Mouse (Mus musculus) kidney, embryonic 15.5 days (tissue): Measurements from ENCODE around the gene Hist1h2bp. TPM values are rescaled to one million over a fixed set of nuclear protein-coding genes. Genes with fewer than 3 reads are reported as not detected.
"Not testable (repeated sequence)": the region's sequence is repeated elsewhere in the genome, so short reads cannot be mapped to it uniquely, and the experiment has no call there.

ENCODE experiments used
- ATAC-seq: fragments of 200-750 bp; cut with Nextera tagmentation; replicated peaks from 2 replicates; pipeline ENCODE4 v1.8.0; 2017; ENCODE audit warnings: moderate TSS enrichment; ENCODE audit not compliant: low FRiP score
- H3K27ac ChIP-seq: fragments of 300-500 bp; sonication (generic); 2 replicates; pipeline ENCODE4 v1.5.1; 2015; ENCODE audit warnings: mild to moderate bottlenecking, inconsistent platforms
- H3K27me3 ChIP-seq: fragments of 300-500 bp; sonication (generic); 2 replicates; pipeline ENCODE4 v1.6.1; 2015; ENCODE audit warnings: inconsistent platforms
- H3K36me3 ChIP-seq: fragments of 300-500 bp; sonication (generic); 2 replicates; pipeline ENCODE4 v1.6.1; 2015; ENCODE audit warnings: inconsistent platforms
- H3K4me1 ChIP-seq: fragments of 300-500 bp; sonication (generic); 2 replicates; pipeline ENCODE4 v1.6.1; 2015; ENCODE audit warnings: inconsistent platforms
- H3K4me2 ChIP-seq: fragments of 300-500 bp; sonication (generic); 2 replicates; pipeline ENCODE4 v1.6.1; 2015; ENCODE audit warnings: moderate library complexity, mild to moderate bottlenecking, inconsistent platforms
- H3K4me3 ChIP-seq: fragments of 300-500 bp; sonication (generic); replicated peaks from 2 replicates; pipeline ENCODE4 v1.5.1; 2015; ENCODE audit warnings: mild to moderate bottlenecking, inconsistent platforms
- H3K9ac ChIP-seq: fragments of 300-500 bp; sonication (generic); 2 replicates; pipeline ENCODE4 v1.6.1; 2015; ENCODE audit warnings: mild to moderate bottlenecking, inconsistent platforms
- H3K9me3 ChIP-seq: fragments of 300-500 bp; sonication (generic); replicated peaks from 2 replicates; pipeline ENCODE4 v1.6.1; 2016; ENCODE audit warnings: inconsistent platforms
- WGBS: fragments of 180-500 bp; shearing (Covaris S2); methylation state at CpG from one replicate; pipeline ENCODE4 v1.1.7; 2015; ENCODE audit warnings: mixed read lengths; 5-methylcytosine and 5-hydroxymethylcytosine counted together
- polyA plus RNA-seq: library from polyadenylated mRNA; unstranded; fragments of >200 nt; fragmentation: Nextera tagmentation; extraction: Ambion mirVana; gene quantifications from 2 replicates; pipeline ENCODE4 v1.2.1, GENCODE M21; 2015

Gene Hist1h2bp
- 1.8 and 3.8 TPM in 2 replicates for polyA plus RNA-seq

DNA sequence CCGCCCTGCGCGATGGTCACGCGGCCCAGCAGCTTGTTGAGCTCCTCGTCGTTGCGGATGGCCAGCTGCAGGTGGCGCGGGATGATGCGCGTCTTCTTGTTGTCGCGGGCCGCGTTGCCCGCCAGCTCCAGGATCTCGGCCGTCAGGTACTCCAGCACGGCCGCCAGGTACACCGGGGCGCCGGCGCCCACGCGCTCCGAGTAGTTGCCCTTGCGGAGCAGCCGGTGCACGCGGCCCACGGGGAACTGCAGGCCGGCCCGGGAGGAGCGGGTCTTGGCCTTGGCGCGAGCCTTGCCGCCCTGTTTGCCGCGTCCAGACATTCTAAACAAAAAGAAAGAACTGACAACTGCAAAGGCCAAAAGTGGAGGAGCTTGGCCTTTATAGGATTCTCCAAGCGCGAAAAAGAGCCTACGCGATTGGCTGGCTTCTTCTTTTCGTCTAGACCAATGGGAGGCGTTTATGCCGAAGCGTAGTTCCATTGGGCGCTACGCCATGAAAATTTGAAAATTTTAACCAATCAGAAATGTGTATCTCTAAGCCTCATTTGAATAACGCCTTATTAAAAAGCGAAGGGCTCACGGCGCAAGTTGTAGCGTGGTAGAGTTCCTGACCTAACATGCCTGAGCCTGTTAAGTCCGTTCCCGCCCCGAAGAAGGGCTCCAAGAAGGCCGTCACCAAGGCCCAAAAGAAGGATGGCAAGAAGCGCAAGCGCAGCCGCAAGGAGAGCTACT, at the start of gene Hist1h2bp, which contains the start of gene Hist1h2an:
Gene Hist1h2bp (plus strand): TSS at position 563 of the 731 bp plus-strand sequence.
Gene Hist1h2an (minus strand): TSS at position 320 of the 731 bp plus-strand sequence.
- Histone ChIP-seq H3K4me1 (peaks cover 40% of the 10 kb centered on the region), H3K4me2 (peak within 1 kb of the TSS; percentile 57), H3K4me3 (peak within 1 kb of the TSS; percentile 43), H3K27ac (peak within 1 kb of the TSS; percentile 92), H3K9ac (peak within 1 kb of the TSS; percentile 48)
- H3K27me3 ChIP-seq, H3K9me3 ChIP-seq, H3K36me3 ChIP-seq: not testable (repeated sequence)
- under 1% methylated on average over 40 of the region's 63 CpGs for WGBS
- ATAC-seq: peak; percentile 96

DNA sequence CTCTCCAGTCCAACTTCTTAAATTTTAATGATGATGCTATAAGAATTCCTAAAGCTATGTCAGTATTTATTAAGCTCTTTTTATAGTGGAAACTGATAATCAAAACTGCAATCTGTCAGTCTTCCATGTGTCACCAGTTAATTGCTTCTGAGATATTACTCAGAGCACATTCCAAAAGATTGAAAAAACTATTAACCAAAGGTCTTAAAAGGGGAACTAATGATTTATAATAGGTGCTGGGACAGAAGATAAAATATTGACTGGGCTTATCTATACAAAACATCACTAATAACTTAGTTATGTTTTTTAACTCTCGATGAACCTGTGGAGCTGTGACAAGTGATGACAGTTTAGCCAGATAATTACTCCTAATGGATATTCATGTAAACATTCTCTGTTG, 42.3 kb upstream of the Hist1h2bp start:
- H3K27ac ChIP-seq: no peak overlapping the region
- H3K36me3 ChIP-seq: no peaks in the 10 kb centered on the region
- WGBS: 62% methylated on average over 1 of the region's 1 CpGs
- no peak overlapping the region for H3K9ac ChIP-seq
- H3K4me2 ChIP-seq: no peak overlapping the region
- no peak overlapping the region for H3K4me3 ChIP-seq
- peaks cover 16% of the 10 kb centered on the region for H3K4me1 ChIP-seq
- H3K27me3 ChIP-seq: no peaks in the 10 kb centered on the region
- no peaks in the 10 kb centered on the region for H3K9me3 ChIP-seq
- ATAC-seq: no peak

DNA sequence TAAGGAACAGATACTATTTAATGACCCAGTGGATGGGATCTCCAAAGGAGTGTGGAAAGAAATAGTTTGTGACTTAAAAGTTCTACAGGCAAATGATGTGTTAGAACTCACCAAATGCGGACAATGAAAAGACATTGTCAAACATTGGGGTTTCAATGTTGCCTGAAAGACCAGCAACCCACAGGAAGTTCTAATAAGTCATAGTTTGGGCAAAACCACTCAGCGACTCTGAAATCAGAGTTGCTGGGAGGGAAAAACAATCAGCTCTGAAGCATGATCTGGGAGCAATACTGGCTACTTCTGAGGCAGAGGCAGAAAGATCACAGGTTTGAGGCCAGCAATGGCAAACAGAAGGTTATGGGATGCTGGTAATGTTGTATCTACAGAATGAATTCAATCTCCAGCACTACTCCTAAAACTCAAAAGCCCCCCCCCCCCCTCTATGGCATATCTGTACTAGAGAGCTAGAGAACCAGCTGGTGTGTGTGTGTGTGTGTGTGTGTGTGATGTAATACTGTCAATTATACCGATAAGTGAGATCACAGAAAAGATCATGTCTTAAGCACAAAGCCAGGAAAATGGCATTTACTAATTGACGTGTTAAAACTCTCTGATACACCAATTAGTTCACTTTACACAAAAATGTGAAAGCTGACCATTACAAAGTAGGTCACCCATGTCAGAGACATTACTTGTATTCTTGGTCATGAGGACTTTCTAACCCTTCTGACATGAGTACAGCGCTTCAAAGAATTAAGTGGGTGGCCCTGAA, 37.7 kb upstream of the Hist1h2bp start:
- Histone ChIP-seq H3K9me3 (no peaks in the 10 kb centered on the region), H3K4me2 (peak overlapping the region; percentile 61), H3K9ac (peak overlapping the region; percentile 55), H3K4me1 (peaks cover 27% of the 10 kb centered on the region), H3K27me3 (no peaks in the 10 kb centered on the region), H3K4me3 (peak overlapping the region; percentile 54), H3K27ac (peak overlapping the region; percentile 98), H3K36me3 (no peaks in the 10 kb centered on the region)
- WGBS: 3% methylated on average over 5 of the region's 5 CpGs
- no peak for ATAC-seq

GRCm38 (mm10) chr13:21750159-21751017, 36.9 kb upstream of the Hist1h2bp start, which contains the start of gene Hist1h4k:
Hist1h4k (minus strand) TSS chr13:21750505.
- H3K4me2 ChIP-seq: peak within 1 kb of the TSS; percentile 61
- H3K9ac ChIP-seq: peak within 1 kb of the TSS; percentile 55
- H3K27ac ChIP-seq: peak within 1 kb of the TSS; percentile 98
- not testable (repeated sequence) for H3K27me3 ChIP-seq, H3K36me3 ChIP-seq, H3K9me3 ChIP-seq
- peak within 1 kb of the TSS; percentile 54 for H3K4me3 ChIP-seq
- peak; percentile 87 for ATAC-seq
- under 1% methylated on average over 46 of the region's 56 CpGs for WGBS
- peaks cover 27% of the 10 kb centered on the region for H3K4me1 ChIP-seq

GRCm38 (mm10) chr13:21751417-21751816, 35.8 kb upstream of the Hist1h2bp start:
- peak overlapping the region; percentile 97; the same call in 1 of the 2 replicates for H3K27ac ChIP-seq
- no peak for ATAC-seq
- H3K4me2 ChIP-seq: no peak overlapping the region
- no peak overlapping the region for H3K9ac ChIP-seq
- peaks cover 27% of the 10 kb centered on the region for H3K4me1 ChIP-seq
- no peaks in the 10 kb centered on the region for H3K27me3 ChIP-seq
- H3K4me3 ChIP-seq: no peak overlapping the region
- no peaks in the 10 kb centered on the region for H3K36me3 ChIP-seq
- no peaks in the 10 kb centered on the region for H3K9me3 ChIP-seq

DNA sequence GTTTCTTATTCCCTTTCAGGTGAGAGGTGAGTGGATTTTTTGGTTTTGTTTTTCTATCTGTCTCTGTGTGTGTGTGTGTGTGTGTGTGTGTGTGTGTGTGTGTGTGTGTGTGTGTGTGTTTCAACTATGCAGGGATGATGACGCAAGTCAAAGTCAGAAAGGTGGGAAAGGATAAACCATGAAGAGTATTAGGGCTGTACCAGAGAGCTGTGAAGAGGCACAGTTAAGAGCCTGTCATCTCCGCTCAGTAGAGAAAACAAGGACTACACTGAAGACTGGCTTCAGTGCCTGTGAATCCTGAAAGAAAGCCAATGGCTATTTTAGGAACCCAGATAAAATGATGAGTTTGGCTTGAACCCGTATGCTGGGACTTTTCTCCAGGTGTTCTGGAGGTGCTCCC, 35.4 kb upstream of the Hist1h2bp start:
- ATAC-seq: no peak
- H3K36me3 ChIP-seq: no peaks in the 10 kb centered on the region
- H3K27me3 ChIP-seq: no peaks in the 10 kb centered on the region
- H3K9ac ChIP-seq: no peak overlapping the region
- no peaks in the 10 kb centered on the region for H3K9me3 ChIP-seq
- peak overlapping the region; percentile 69; the same call in 1 of the 2 replicates for H3K4me2 ChIP-seq
- WGBS: 79% methylated on average over 3 of the region's 3 CpGs
- no peak overlapping the region for H3K4me3 ChIP-seq
- peak overlapping the region; percentile 97 for H3K27ac ChIP-seq
- H3K4me1 ChIP-seq: peaks cover 27% of the 10 kb centered on the region

- Histone ChIP-seq H3K4me1 (peaks cover 25% of the 10 kb centered on the region), H3K4me2 (peak overlapping the region; percentile 69), H3K27me3 (no peaks in the 10 kb centered on the region), H3K4me3 (no peak overlapping the region; the same call in none of the 2 replicates), H3K36me3 (no peaks in the 10 kb centered on the region), H3K9me3 (no peaks in the 10 kb centered on the region), H3K9ac (no peak overlapping the region), H3K27ac (peak overlapping the region; percentile 97)
- WGBS: 34% methylated on average over 3 of the region's 3 CpGs
- no peak for ATAC-seq
These were observed 34.9 kb upstream of the Hist1h2bp start for GRCm38 (mm10) chr13:21752356-21752755.

GRCm38 (mm10) chr13:21753051-21753523, 34.2 kb upstream of the Hist1h2bp start:
- H3K9ac ChIP-seq: peak overlapping the region; percentile 61
- H3K36me3 ChIP-seq: no peaks in the 10 kb centered on the region
- H3K4me1 ChIP-seq: peaks cover 22% of the 10 kb centered on the region; the same call in 1 of the 2 replicates
- ATAC-seq: no peak
- peak overlapping the region; percentile 49 for H3K4me3 ChIP-seq
- no peaks in the 10 kb centered on the region for H3K27me3 ChIP-seq
- no peaks in the 10 kb centered on the region for H3K9me3 ChIP-seq
- 2% methylated on average over 10 of the region's 10 CpGs for WGBS
- peak overlapping the region; percentile 69 for H3K4me2 ChIP-seq
- peak overlapping the region; percentile 97 for H3K27ac ChIP-seq

GRCm38 (mm10) chr13:21753524-21754285, 33.6 kb upstream of the Hist1h2bp start, which contains the start of the genes Hist1h2ak and Hist1h2bn:
Hist1h2ak (minus strand) TSS chr13:21753827.
Hist1h2bn (plus strand) TSS chr13:21754123.
- H3K27me3 ChIP-seq, H3K36me3 ChIP-seq, H3K9me3 ChIP-seq: not testable (repeated sequence)
- Histone ChIP-seq H3K4me2 (peak within 1 kb of the TSS; percentile 69), H3K27ac (peak within 1 kb of the TSS; percentile 97), H3K4me3 (peak within 1 kb of the TSS; percentile 49), H3K4me1 (peaks cover 19% of the 10 kb centered on the region; the same call in 1 of the 2 replicates), H3K9ac (peak within 1 kb of the TSS; percentile 61)
- under 1% methylated on average over 47 of the region's 50 CpGs for WGBS
- ATAC-seq: peak; percentile 95

GRCm38 (mm10) chr13:21754294-21755001, 32.8 kb upstream of the Hist1h2bp start:
- Histone ChIP-seq H3K4me2 (peak overlapping the region; percentile 69), H3K4me3 (peak overlapping the region; percentile 49), H3K27ac (peak overlapping the region; percentile 97), H3K9ac (peak overlapping the region; percentile 53), H3K4me1 (peaks cover 14% of the 10 kb centered on the region; the same call in 1 of the 2 replicates)
- H3K27me3 ChIP-seq, H3K36me3 ChIP-seq, H3K9me3 ChIP-seq: not testable (repeated sequence)
- peak; percentile 1; the same call in 1 of the 2 replicates for ATAC-seq
- under 1% methylated on average over 15 of the region's 26 CpGs for WGBS
